Mouse (Mus musculus) lung, embryonic 15.5 days (tissue): ENCODE measurements at regions not wholly inside any gene's neighbourhood (a gene's known extent, or its start where the extent isn't known, plus 50 kb on each side); places are given as distances from the start of the nearest gene placed in this dataset.

Source experiments
- ATAC-seq: fragments of 200-750 bp; cut with Nextera tagmentation; 2 replicates; pipeline ENCODE4 v1.8.0; 2017; ENCODE audit warnings: moderate number of reproducible peaks, borderline replicate concordance; ENCODE audit not compliant: low FRiP score, low TSS enrichment; ENCODE audit errors: extremely low read depth
- H3K27ac ChIP-seq: fragments of 300-500 bp; sonication (generic); 2 replicates; pipeline ENCODE4 v1.5.1; 2015; ENCODE audit warnings: moderate library complexity, mild to moderate bottlenecking, inconsistent platforms
- H3K27me3 ChIP-seq: fragments of 300-500 bp; sonication (generic); 2 replicates; pipeline ENCODE4 v1.6.1; 2015; ENCODE audit warnings: inconsistent platforms
- H3K36me3 ChIP-seq: fragments of 300-500 bp; sonication (generic); 2 replicates; pipeline ENCODE4 v1.6.1; 2015; ENCODE audit warnings: inconsistent platforms
- H3K4me1 ChIP-seq: fragments of 300-500 bp; sonication (generic); 2 replicates; pipeline ENCODE4 v1.6.1; 2015; ENCODE audit warnings: inconsistent platforms
- H3K4me2 ChIP-seq: fragments of 300-500 bp; sonication (generic); 2 replicates; pipeline ENCODE4 v1.6.1; 2015; ENCODE audit warnings: inconsistent platforms, mild to moderate bottlenecking, moderate library complexity
- H3K4me3 ChIP-seq: fragments of 300-500 bp; sonication (generic); 2 replicates; pipeline ENCODE4 v1.5.1; 2015; ENCODE audit warnings: mild to moderate bottlenecking, inconsistent platforms
- H3K9ac ChIP-seq: fragments of 300-500 bp; sonication (generic); 2 replicates; pipeline ENCODE4 v1.6.1; 2015; ENCODE audit warnings: inconsistent platforms
- H3K9me3 ChIP-seq: fragments of 300-500 bp; sonication (generic); 2 replicates; pipeline ENCODE4 v1.6.1; 2016; ENCODE audit warnings: inconsistent platforms
- WGBS: fragments of 180-500 bp; shearing (Covaris S2); methylation state at CpG from one replicate; pipeline ENCODE4 v1.1.7; 2015; 5-methylcytosine and 5-hydroxymethylcytosine counted together

DNA sequence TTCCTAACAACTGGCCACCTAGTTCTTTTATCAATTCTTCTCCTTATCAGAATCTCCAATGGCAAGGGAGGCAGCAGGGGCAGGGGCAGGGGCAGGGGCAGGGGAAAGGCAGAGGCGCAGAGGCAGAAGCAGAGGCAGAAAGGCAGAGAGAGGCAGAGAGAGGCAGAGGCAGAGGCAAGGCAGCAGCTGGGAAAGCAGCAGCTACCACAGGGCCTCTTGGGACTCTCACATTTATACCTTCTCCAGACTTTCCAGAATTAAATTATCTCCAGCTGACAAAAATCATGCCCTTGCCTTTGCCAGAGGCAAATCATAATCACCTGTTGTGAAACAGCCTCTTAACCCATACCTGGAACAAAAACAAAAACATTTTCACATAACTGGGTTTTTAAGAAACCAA, 370.4 kb upstream of the Clec14a start:
- H3K4me3 ChIP-seq: no peak overlapping the region
- no peak overlapping the region for H3K9ac ChIP-seq

DNA sequence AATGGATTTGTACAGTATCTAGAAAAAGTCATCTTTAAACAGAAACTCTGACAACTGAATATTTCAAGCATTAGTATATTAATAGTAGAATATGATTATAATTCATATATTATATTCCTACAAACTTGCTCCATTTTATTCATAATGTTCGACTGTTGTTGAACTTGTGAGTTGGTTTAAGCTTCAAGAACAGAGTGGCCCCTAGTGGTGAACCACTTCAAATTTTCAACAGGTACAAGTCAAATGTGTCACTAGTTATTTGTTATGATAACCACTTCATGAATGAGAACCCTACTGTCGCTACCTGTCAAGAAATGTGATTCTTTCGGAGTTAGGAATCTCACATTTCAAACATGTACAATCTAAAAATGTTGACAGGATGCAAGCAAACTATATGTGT, 369.2 kb upstream of the Clec14a start:
- Histone ChIP-seq H3K27ac (no peak overlapping the region), H3K9me3 (no peaks in the 10 kb centered on the region), H3K9ac (no peak overlapping the region), H3K4me3 (no peak overlapping the region), H3K4me1 (no peaks in the 10 kb centered on the region), H3K27me3 (no peaks in the 10 kb centered on the region), H3K36me3 (no peaks in the 10 kb centered on the region), H3K4me2 (no peak overlapping the region)
- WGBS: 56% methylated on average over 3 of the region's 3 CpGs
- no peak for ATAC-seq

More for the DNA sequence above, 370.4 kb upstream of the Clec14a start:
- no peaks in the 10 kb centered on the region for H3K4me1 ChIP-seq
- 62% methylated on average over 1 of the region's 1 CpGs for WGBS
- H3K27me3 ChIP-seq: no peaks in the 10 kb centered on the region
- ATAC-seq: no peak
- H3K9me3 ChIP-seq: no peaks in the 10 kb centered on the region
- no peak overlapping the region for H3K4me2 ChIP-seq
- no peaks in the 10 kb centered on the region for H3K36me3 ChIP-seq
- H3K27ac ChIP-seq: no peak overlapping the region

DNA sequence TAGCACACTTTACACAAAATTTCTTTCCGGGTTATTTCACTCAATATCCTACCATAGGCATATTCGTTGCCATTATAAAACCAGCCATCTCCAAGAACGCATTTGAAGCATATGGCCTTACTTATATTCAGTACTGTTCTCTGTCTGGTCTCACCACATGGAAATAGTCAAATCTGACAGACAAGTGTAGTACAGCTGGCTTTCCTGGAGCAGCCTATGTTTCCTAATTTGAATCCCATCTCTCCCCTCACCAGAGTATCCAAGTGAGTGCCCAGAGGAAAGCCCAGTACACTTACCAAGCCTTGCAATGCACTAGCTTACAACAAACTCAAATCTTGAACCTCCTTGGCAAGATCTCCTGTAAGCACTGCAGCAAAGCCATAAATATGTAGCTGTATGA, 363.4 kb upstream of the Clec14a start:
- Histone ChIP-seq H3K4me2 (no peak overlapping the region), H3K27ac (no peak overlapping the region), H3K4me3 (no peak overlapping the region), H3K4me1 (no peaks in the 10 kb centered on the region), H3K36me3 (no peaks in the 10 kb centered on the region), H3K9me3 (no peaks in the 10 kb centered on the region), H3K9ac (no peak overlapping the region), H3K27me3 (no peaks in the 10 kb centered on the region)
- 84% methylated on average over 3 of the region's 3 CpGs for WGBS
- no peak for ATAC-seq

DNA sequence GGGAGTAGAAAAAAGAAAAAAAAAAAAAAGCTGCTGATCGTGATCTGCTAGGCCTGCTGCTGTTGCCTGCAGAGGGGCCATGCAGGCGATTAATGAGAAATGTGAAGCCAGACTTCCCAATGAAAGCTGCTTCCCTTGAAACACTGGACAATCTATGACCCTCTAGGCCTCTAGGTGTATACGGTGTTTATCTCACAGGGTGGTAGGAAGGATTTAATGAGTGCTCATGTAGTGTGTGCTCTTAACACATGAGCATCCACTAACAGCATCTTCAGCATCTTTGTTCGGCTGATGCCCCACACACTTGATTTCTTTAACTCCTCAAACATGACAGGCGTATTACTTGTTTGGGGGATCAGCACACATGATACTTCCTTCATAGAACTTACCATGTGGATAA, 359.7 kb upstream of the Clec14a start:
- H3K9ac ChIP-seq: no peak overlapping the region
- H3K4me2 ChIP-seq: no peak overlapping the region
- H3K27me3 ChIP-seq: no peaks in the 10 kb centered on the region
- no peaks in the 10 kb centered on the region for H3K36me3 ChIP-seq
- no peaks in the 10 kb centered on the region for H3K9me3 ChIP-seq
- ATAC-seq: no peak
- H3K4me3 ChIP-seq: no peak overlapping the region
- no peaks in the 10 kb centered on the region for H3K4me1 ChIP-seq
- WGBS: 66% methylated on average over 5 of the region's 5 CpGs
- H3K27ac ChIP-seq: no peak overlapping the region

DNA sequence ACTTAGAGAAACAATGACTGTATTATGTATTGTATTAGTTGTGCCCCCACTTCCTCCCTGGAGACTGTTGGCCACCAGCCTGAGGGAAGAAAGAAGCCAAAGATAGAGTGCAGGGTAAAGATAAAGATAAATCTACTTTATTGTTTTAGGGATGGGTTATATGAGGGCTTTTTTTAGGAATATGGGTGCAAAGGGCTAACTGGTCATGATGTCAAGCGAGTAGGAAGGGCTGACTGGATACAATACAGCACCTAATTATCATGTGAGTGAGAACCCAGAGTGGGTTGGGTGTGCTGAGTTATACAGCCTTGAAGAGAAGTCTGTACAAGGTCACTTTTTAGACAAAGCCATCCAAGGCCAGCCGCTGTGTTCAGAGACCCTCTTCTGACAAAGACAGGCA, 356.1 kb upstream of the Clec14a start:
- 77% methylated on average over 2 of the region's 2 CpGs for WGBS
- Histone ChIP-seq H3K9ac (no peak overlapping the region), H3K36me3 (no peaks in the 10 kb centered on the region), H3K9me3 (no peaks in the 10 kb centered on the region), H3K4me2 (no peak overlapping the region), H3K27ac (no peak overlapping the region), H3K27me3 (no peaks in the 10 kb centered on the region), H3K4me3 (no peak overlapping the region), H3K4me1 (no peaks in the 10 kb centered on the region)
- ATAC-seq: no peak

DNA sequence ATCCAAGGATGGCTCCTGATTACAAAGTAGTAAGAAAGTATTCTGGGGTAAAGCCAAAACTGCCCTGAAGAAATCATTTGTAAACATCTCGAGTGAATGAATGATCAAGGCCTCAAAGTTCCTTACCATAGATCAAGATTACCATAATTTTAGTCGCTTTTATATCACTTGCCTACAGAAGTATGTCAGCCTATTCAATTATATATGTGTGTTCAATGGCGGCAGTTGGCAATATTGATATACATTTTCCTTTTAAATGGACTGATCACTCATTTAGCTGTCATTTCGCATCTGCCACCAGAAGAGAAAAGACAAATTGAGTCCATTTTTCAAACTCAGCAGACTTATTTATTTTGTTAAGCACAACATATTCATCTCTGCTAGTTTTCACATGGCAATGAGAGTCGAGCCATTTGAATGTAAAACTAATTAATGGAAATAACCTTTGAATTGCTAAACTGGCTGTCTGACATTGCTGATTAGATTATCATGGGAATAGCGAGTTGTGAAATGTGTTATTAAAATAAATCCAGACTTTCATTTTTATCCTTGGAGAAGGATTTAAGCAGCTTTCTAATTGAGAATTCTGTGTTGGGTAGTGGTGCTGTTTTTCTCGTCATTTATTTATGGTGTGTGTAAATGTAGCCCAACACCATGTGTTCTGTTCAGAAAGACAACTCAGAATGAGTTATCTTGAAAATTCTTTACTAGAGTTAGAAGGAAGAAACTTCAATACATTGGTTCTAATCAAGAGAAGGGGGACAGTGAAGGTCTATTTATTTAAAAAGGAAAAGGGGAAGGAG, 350.6 kb upstream of the Clec14a start:
- 65% methylated on average over 7 of the region's 7 CpGs for WGBS
- Histone ChIP-seq H3K27me3 (no peaks in the 10 kb centered on the region), H3K4me2 (no peak overlapping the region), H3K9me3 (no peaks in the 10 kb centered on the region), H3K4me3 (no peak overlapping the region), H3K27ac (no peak overlapping the region), H3K4me1 (no peaks in the 10 kb centered on the region), H3K36me3 (no peaks in the 10 kb centered on the region), H3K9ac (no peak overlapping the region)
- ATAC-seq: no peak

DNA sequence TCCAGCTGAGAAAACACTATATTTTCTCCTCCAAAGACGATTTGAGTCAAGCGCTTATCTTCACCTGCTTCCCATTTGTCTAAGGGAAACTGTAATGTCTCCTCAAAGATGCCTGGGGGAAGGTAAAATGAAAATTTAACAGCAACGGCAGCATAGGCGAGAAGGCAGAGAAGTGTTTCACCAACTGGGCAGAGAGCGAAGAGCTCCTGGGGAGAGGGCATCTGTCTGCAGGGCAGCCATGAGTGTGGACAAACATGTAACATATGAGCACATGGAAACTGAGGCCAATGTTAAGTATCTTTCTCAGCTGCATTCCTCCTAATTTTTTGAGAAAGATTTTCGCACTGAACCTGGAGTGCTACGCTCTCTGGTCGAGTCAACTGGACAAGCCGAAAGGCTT, 325.7 kb upstream of the Clec14a start:
- no peak overlapping the region for H3K4me2 ChIP-seq
- ATAC-seq: no peak
- H3K9me3 ChIP-seq: no peaks in the 10 kb centered on the region
- H3K4me3 ChIP-seq: no peak overlapping the region
- no peaks in the 10 kb centered on the region for H3K36me3 ChIP-seq
- no peaks in the 10 kb centered on the region for H3K4me1 ChIP-seq
- H3K27me3 ChIP-seq: no peaks in the 10 kb centered on the region
- WGBS: 87% methylated on average over 9 of the region's 9 CpGs
- no peak overlapping the region for H3K27ac ChIP-seq
- H3K9ac ChIP-seq: no peak overlapping the region

DNA sequence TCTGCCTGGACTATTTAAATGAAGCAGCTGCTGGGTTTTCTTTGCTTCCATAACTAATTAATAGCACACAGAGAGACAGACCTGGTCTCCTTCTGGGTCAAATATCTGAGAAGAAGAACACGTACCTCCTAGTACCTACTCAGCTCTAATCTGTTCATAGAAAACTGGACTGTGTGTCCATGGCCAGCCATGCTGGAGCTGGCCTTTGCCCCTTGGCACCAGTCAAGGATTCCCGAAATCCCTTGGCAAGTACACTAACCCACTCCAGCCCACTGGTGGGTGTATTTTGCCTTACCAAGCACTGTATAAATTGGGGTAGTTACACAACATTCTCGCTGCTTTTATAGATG, 322.4 kb upstream of the Clec14a start:
- Histone ChIP-seq H3K27me3 (no peaks in the 10 kb centered on the region), H3K4me1 (no peaks in the 10 kb centered on the region), H3K4me3 (no peak overlapping the region), H3K27ac (no peak overlapping the region), H3K4me2 (no peak overlapping the region), H3K36me3 (no peaks in the 10 kb centered on the region), H3K9me3 (no peaks in the 10 kb centered on the region), H3K9ac (no peak overlapping the region)
- no peak for ATAC-seq
- 83% methylated on average over 3 of the region's 3 CpGs for WGBS

DNA sequence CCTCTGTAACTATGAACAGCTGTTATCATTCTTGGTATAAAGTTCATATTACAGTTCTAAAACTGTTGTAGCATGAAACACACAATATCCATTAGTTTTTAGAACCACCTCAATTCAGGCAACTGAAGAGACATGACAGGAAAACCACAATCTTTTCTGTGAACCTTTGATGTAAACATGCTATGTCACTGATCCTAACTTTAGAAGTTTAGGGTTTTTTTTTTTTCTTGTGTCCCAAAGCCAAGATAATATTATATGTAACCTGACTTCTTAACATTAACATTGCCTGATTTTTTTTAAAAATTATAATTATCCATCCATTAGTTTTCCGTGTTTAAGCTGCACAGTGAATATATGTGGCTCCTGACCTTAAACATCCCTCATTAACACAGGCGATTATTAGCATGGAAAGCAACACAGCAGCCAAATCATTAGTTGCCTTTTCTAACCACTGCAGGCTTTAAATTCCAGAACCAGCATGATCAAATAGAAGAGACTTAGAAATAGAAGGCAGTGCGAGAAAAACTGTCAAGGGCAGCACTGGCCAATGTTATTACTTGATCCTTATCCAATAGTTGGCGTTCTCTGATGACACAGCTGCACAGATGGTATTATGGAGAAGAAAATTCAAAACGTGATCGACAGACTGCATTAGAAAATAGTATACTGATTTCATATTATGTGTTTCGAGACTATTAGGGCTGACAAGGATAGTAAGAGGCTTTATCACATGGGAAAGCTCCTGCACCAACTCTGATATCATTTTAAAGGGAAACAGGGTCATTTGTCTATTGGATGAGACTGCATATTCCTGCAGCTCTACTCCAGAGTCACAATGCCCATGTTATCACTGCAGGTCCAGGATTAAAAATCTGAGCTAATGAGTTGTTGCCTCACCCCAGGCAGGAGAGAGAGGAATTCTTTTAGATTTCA, 321.7 kb upstream of the Clec14a start:
- WGBS: 61% methylated on average over 7 of the region's 7 CpGs
- no peak overlapping the region for H3K9ac ChIP-seq
- H3K9me3 ChIP-seq: no peaks in the 10 kb centered on the region
- no peaks in the 10 kb centered on the region for H3K4me1 ChIP-seq
- no peak overlapping the region for H3K4me2 ChIP-seq
- no peak overlapping the region for H3K27ac ChIP-seq
- no peak overlapping the region for H3K4me3 ChIP-seq
- H3K27me3 ChIP-seq: no peaks in the 10 kb centered on the region
- no peaks in the 10 kb centered on the region for H3K36me3 ChIP-seq
- no peak for ATAC-seq

DNA sequence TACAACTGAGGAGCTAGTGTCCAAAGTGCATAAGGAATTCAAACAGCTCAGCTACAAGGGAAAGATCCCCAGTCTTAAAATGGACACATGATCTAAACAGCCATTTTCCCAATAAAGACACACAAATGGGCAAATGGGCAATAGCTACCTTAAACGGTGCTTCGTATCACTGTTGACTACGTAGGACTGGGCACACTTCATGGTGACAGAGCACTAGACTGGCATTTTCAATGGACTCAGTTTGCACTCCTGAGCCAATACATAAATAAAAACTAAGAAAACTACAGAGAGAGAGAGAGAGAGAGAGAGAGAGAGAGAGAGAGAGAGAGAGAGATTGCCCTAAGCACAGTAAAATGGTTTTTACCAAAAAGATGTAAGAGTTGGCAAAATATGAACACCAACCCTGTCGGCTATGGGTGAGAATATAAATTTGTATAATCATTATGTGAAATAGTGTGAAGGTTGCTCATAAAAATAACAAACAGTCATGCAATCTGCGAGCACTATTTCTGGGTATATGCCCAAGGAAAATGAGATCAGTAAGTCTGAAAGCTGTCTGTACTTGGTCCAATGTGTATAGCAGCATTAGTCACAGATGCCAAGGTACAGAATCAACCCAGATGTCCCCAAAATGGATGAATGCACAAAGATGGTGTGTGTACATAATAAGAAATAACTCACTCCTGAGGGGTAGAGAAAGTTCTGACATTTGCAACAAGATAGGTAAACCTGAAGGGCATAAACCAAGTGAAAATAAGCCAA, 312.9 kb upstream of the Clec14a start:
- H3K4me2 ChIP-seq: no peak overlapping the region
- H3K27me3 ChIP-seq: no peaks in the 10 kb centered on the region
- no peak overlapping the region for H3K27ac ChIP-seq
- no peak overlapping the region for H3K9ac ChIP-seq
- 92% methylated on average over 5 of the region's 5 CpGs for WGBS
- no peaks in the 10 kb centered on the region for H3K4me1 ChIP-seq
- no peak overlapping the region for H3K4me3 ChIP-seq
- no peaks in the 10 kb centered on the region for H3K36me3 ChIP-seq
- ATAC-seq: no peak
- H3K9me3 ChIP-seq: no peaks in the 10 kb centered on the region

DNA sequence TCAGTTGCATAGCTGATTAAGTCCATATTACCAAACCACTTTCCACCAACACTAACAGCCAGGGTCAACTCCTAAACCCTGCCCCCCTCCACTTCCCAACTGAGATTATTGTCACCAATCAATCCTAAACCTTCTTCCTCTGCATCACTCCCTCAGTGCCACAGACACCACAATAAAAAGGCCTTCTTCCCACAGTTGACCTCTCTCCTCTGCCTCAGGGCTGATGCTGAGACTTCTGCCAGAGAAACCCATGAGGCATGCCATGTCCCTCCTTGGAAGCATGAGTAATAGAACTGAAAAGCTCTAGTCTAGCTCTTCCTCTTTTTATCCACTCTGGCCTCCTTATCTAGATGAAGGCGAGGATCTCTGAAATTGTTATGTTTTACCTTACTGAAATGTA, 300.0 kb upstream of the Clec14a start:
- Histone ChIP-seq H3K4me3 (no peak overlapping the region), H3K36me3 (no peaks in the 10 kb centered on the region), H3K27ac (no peak overlapping the region), H3K4me2 (no peak overlapping the region), H3K27me3 (no peaks in the 10 kb centered on the region), H3K9ac (no peak overlapping the region), H3K4me1 (no peaks in the 10 kb centered on the region), H3K9me3 (no peaks in the 10 kb centered on the region)
- ATAC-seq: no peak
- 70% methylated on average over 1 of the region's 1 CpGs for WGBS

DNA sequence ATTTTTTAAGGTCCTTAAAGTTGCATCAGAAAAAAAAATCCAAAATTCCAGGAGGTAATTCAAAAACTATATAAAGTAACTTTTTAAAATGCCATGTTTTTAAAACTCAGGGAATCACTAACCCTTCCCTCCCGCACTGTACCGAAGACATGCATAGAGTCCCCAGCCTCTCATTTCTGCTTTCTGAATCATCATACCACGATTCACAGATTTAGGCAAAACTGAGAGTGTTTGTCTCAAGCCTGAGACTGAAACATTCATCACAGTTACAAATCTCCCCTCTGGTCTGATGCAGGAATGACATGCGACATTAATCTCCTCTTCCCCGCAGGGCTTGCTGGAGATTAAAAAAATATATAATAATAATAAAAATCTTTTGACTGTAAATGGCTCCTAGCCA, 291.8 kb upstream of the Clec14a start:
- WGBS: 66% methylated on average over 5 of the region's 5 CpGs
- Histone ChIP-seq H3K36me3 (no peaks in the 10 kb centered on the region), H3K9ac (no peak overlapping the region), H3K27ac (no peak overlapping the region), H3K4me2 (no peak overlapping the region), H3K9me3 (no peaks in the 10 kb centered on the region), H3K4me1 (peaks cover 6% of the 10 kb centered on the region; the same call in 1 of the 2 replicates), H3K4me3 (no peak overlapping the region), H3K27me3 (no peaks in the 10 kb centered on the region)
- ATAC-seq: no peak; the same call in 1 of the 2 replicates
